Mouse (Mus musculus) myocyte (in vitro differentiated cells): ENCODE measurements around the gene Tbc1d25.

Source experiments
- CEBPB ChIP-seq: IDR thresholded peaks from 2 replicates; pipeline ENCODE4 v1.6.1; 2011; ENCODE audit warnings: mild to moderate bottlenecking, moderate library complexity; ENCODE audit not compliant: poor library complexity, insufficient read depth, severe bottlenecking
- E2F4 ChIP-seq: IDR thresholded peaks from one replicate; pipeline ENCODE4 v1.6.1; 2011; ENCODE audit warnings: mild to moderate bottlenecking, control low read depth, moderate library complexity; ENCODE audit not compliant: insufficient read depth
- MAX ChIP-seq: IDR thresholded peaks from one replicate; pipeline ENCODE4 v1.6.1; 2011; ENCODE audit warnings: low read depth, mild to moderate bottlenecking, control low read depth
- POLR2A ChIP-seq: IDR thresholded peaks from one replicate; pipeline ENCODE4 v1.6.1; 2011; ENCODE audit warnings: low read depth, mild to moderate bottlenecking, control low read depth, moderate library complexity; ENCODE audit not compliant: insufficient read length
- SRF ChIP-seq: IDR thresholded peaks from one replicate; pipeline ENCODE4 v1.6.1; 2011; ENCODE audit warnings: low read depth; ENCODE audit not compliant: control insufficient read depth, insufficient read length
- TCF12 ChIP-seq: IDR thresholded peaks from one replicate; pipeline ENCODE4 v1.6.1; 2011; ENCODE audit warnings: mild to moderate bottlenecking, control low read depth; ENCODE audit not compliant: poor library complexity, insufficient read depth, severe bottlenecking
- TCF3 ChIP-seq: IDR thresholded peaks from one replicate; pipeline ENCODE4 v1.6.1; 2011; ENCODE audit warnings: low read depth, control low read depth; ENCODE audit not compliant: insufficient read length
- USF1 ChIP-seq: IDR thresholded peaks from one replicate; pipeline ENCODE4 v1.6.1; 2011; ENCODE audit warnings: low read depth, mild to moderate bottlenecking, control low read depth, moderate library complexity

DNA sequence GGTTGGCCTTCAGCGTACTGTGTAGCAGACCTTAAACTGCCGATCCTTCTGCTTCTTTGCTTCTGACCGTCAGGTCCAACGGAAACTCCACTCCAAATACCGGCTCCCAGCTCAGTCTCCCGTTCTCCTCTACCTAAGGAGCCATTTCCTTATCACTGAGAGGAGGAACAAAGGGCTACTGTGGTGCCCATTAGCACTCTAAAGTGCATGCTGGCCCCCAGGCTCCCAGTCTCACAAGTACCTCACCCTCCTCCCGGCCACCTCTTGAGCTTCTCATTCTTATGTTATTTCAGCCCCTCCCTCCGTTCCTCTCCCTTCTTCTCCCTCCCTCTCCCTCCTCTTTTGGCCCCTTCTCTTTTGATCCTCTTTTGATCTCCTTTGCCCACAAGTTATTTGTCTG, 43.7 kb upstream of the Tbc1d25 start:
- TF ChIP-seq TCF12 (no peak), POLR2A (no peak), E2F4 (no peak), CEBPB (no peak), SRF (no peak), MAX (no peak), USF1 (no peak), TCF3 (no peak)
